Mouse (Mus musculus): ENCODE measurements around the gene 4921509C19Rik. TPM values are rescaled to one million over a fixed set of nuclear protein-coding genes. Genes with fewer than 3 reads are reported as not detected.

4921509C19Rik gene
- not detected in 2 replicates for polyA plus RNA-seq (2012; rRNA removed)

GRCm38 (mm10) chr2:151476053-151476452, at the start of gene 4921509C19Rik:
4921509C19Rik (minus strand) TSS chr2:151476153.

GRCm38 (mm10) chr2:151494035-151494803, 18.3 kb upstream of the 4921509C19Rik start, which contains the start of gene Nsfl1c:
Nsfl1c (plus strand) TSS chr2:151494182.

Other genes starting within 250 kb of the 4921509C19Rik start
- gene Nsfl1c, start 18.0 kb upstream of the 4921509C19Rik start, polyA plus RNA-seq (2012; rRNA removed), result 45.3 and 62.2 TPM in 2 replicates
- gene Fkbp1a, start 66.3 kb upstream of the 4921509C19Rik start, polyA plus RNA-seq (2012; rRNA removed), result 80.3 and 107 TPM in 2 replicates
- gene Sdcbp2, start 96.5 kb upstream of the 4921509C19Rik start, polyA plus RNA-seq (2012; rRNA removed), result 2.4 and 2.8 TPM in 2 replicates
- 7.0 and 7.3 TPM in 2 replicates for gene Snph, start 156.4 kb upstream of the 4921509C19Rik start, polyA plus RNA-seq (2012; rRNA removed)
- gene Rad21l, start 192.4 kb upstream of the 4921509C19Rik start, polyA plus RNA-seq (2012; rRNA removed), result not detected in 2 replicates
- gene Tmem74b, start 225.9 kb upstream of the 4921509C19Rik start, polyA plus RNA-seq (2012; rRNA removed), result 1.2 and 1.4 TPM in 2 replicates